Mouse (Mus musculus): ENCODE results near the gene Pfn3.

- TF ChIP-seq CTCF (conservative IDR thresholded peaks at IDR 0.05; ENCODE audit: low read length) (no peak), NANOG (IDR thresholded peaks at IDR 0.05; ENCODE audit: borderline replicate concordance, low read length) (no peak), POU5F1 (IDR thresholded peaks at IDR 0.05; ENCODE audit: borderline replicate concordance, low read length) (no peak)
Measured at GRCm38 (mm10) chr13:55444286-55444936, 29.4 kb upstream of the Pfn3 start.
